Mouse (Mus musculus) cortical plate, adult 2 months (tissue): ENCODE measurements around the gene Orc5.

ENCODE experiments used
- CTCF ChIP-seq: fragments of 200-500 bp; IDR thresholded peaks from 2 replicates; pipeline ENCODE4 v1.5.1; 2011; ENCODE audit warnings: mild to moderate bottlenecking, control low read depth, low read length; ENCODE audit not compliant: insufficient read depth; ENCODE audit errors: extremely low read depth
- POLR2A ChIP-seq: fragments of 200-500 bp; IDR thresholded peaks from 2 replicates; pipeline ENCODE4 v1.6.1; 2011; ENCODE audit warnings: mild to moderate bottlenecking, low read length, control low read depth; ENCODE audit not compliant: insufficient read depth; ENCODE audit errors: extremely low read depth

GRCm38 (mm10) chr5:22536695-22537094, 13.5 kb downstream of the Orc5 start:
- TF ChIP-seq POLR2A = no peak
- no peak for TF ChIP-seq CTCF
